Mouse (Mus musculus) midbrain, embryonic 16.5 days (tissue): ENCODE measurements at regions not wholly inside any gene's neighbourhood (a gene's known extent, or its start where the extent isn't known, plus 50 kb on each side); places are given as distances from the start of the nearest gene placed in this dataset.
"Not testable (repeated sequence)": the region's sequence is repeated elsewhere in the genome, so short reads cannot be mapped to it uniquely, and the experiment has no call there.

Experiments used
- ATAC-seq: fragments of 200-750 bp; cut with Nextera tagmentation; 2 replicates; pipeline ENCODE4 v1.8.0; 2017; ENCODE audit warnings: moderate TSS enrichment
- H3K27ac ChIP-seq: fragments of 300-500 bp; sonication (generic); 2 replicates; pipeline ENCODE4 v1.5.1; 2014; ENCODE audit warnings: mild to moderate bottlenecking, low read length, mixed read lengths
- H3K27me3 ChIP-seq: fragments of 300-500 bp; sonication (generic); 2 replicates; pipeline ENCODE4 v1.6.1; 2014; ENCODE audit warnings: low read depth, low read length, mixed read lengths; ENCODE audit not compliant: control insufficient read depth, insufficient read depth
- H3K36me3 ChIP-seq: fragments of 300-500 bp; sonication (generic); 2 replicates; pipeline ENCODE4 v1.6.1; 2014; ENCODE audit warnings: mild to moderate bottlenecking, low read length, moderate library complexity, mixed read lengths; ENCODE audit not compliant: control insufficient read depth, insufficient read depth
- H3K4me1 ChIP-seq: fragments of 300-500 bp; sonication (generic); 2 replicates; pipeline ENCODE4 v1.6.1; 2014; ENCODE audit warnings: mild to moderate bottlenecking, low read length, mixed read lengths; ENCODE audit not compliant: control insufficient read depth, insufficient read depth
- H3K4me2 ChIP-seq: fragments of 300-500 bp; sonication (generic); 2 replicates; pipeline ENCODE4 v1.6.1; 2014; ENCODE audit warnings: mild to moderate bottlenecking, low read length, mixed read lengths
- H3K4me3 ChIP-seq: fragments of 300-500 bp; sonication (generic); 2 replicates; pipeline ENCODE4 v1.5.1; 2014; ENCODE audit warnings: low read depth, mild to moderate bottlenecking, low read length, moderate library complexity, mixed read lengths
- H3K9ac ChIP-seq: fragments of 300-500 bp; sonication (generic); 2 replicates; pipeline ENCODE4 v1.6.1; 2014; ENCODE audit warnings: low read depth, low read length, mixed read lengths
- H3K9me3 ChIP-seq: fragments of 300-500 bp; sonication (generic); replicated peaks from 2 replicates; pipeline ENCODE4 v1.6.1; 2014; ENCODE audit warnings: mild to moderate bottlenecking, low read length, mixed read lengths; ENCODE audit not compliant: control insufficient read depth, poor library complexity, severe bottlenecking
- WGBS: fragments of 180-500 bp; shearing (Covaris S2); extraction: QIAGEN DNeasy Blood & Tissue Kit; methylation state at CpG from one replicate; pipeline ENCODE4 v1.1.7; 2014; 5-methylcytosine and 5-hydroxymethylcytosine counted together

DNA sequence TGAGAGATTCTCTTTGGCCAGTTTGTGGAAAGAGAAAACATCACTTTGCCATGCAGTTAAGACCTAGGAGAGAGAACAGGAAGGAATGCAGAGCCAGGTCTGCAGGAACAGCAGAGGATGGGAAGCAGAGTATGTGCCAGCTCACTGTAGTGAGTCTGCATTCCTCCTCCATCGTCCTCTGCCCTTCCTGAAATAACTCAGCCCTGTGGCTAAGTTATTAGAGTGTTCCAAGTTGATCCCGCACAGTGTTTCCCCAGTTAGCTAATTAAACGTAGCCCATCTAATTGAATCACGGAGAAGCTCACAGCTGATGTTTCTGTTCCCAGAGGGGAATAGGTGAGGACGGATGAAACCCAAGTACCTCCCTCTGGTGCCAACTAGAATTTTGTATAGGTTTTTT, 142.3 kb upstream of the Rack1 start:
- 58% methylated on average over 5 of the region's 5 CpGs for WGBS
- Histone ChIP-seq H3K4me3 (no peak overlapping the region), H3K27me3 (no peaks in the 10 kb centered on the region), H3K9me3 (no peaks in the 10 kb centered on the region), H3K27ac (no peak overlapping the region), H3K9ac (no peak overlapping the region), H3K4me2 (no peak overlapping the region), H3K4me1 (no peaks in the 10 kb centered on the region), H3K36me3 (no peaks in the 10 kb centered on the region)
- no peak for ATAC-seq

DNA sequence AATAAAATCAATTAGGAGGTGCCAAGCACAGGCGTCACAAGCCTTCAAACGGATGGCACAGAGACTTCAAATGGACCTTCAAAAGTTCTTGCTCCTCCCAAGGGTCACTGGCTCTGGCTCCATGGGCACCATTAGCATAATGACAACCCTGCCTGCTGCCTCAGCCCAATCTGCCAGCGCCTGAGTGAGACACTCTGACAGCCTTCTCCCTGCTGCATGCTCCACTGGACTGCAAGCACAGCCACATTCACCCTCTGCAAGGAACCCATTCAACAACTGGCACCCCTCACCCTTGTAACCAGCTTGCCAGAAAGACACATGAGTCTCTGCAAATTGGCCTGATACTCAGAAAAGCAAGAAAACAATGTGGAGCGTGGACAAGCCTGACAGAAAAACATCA, 138.5 kb upstream of the Rack1 start:
- no peaks in the 10 kb centered on the region for H3K36me3 ChIP-seq
- no peaks in the 10 kb centered on the region for H3K4me1 ChIP-seq
- H3K9ac ChIP-seq: no peak overlapping the region
- H3K4me2 ChIP-seq: no peak overlapping the region
- no peak overlapping the region for H3K4me3 ChIP-seq
- 52% methylated on average over 4 of the region's 4 CpGs for WGBS
- H3K27me3 ChIP-seq: no peaks in the 10 kb centered on the region
- ATAC-seq: peak; percentile 42; the same call in 1 of the 2 replicates
- H3K9me3 ChIP-seq: no peaks in the 10 kb centered on the region
- no peak overlapping the region for H3K27ac ChIP-seq

DNA sequence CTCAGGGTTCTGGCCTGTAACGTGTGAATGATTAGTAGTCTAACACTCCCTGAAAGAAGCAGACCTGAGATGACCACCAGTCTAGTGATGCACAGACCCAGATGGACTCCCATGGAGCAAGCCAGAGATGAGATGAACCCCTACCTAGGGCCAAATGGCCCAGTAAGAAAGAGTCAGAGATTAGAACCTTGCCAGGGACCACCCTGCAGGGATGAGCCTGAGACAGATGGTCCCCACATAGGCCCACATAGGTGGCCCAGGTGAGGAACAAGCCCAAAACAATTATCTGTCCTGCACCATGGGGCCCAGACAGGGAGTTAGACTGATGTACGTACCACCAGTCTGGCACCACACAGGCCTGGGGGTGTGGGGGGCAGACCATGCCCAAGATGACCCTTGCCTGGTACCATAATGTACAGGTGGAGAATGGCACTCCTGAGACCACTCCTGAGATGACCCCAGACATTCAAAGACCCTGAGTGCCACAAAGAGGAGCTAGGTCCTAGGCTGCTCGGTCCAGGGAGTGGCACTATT, 115.3 kb upstream of the Rack1 start:
- Histone ChIP-seq H3K36me3 (no peaks in the 10 kb centered on the region), H3K4me2 (no peak overlapping the region), H3K9ac (no peak overlapping the region), H3K9me3 (no peaks in the 10 kb centered on the region), H3K4me3 (no peak overlapping the region), H3K27ac (no peak overlapping the region), H3K27me3 (no peaks in the 10 kb centered on the region), H3K4me1 (no peaks in the 10 kb centered on the region)
- WGBS: 84% methylated on average over 3 of the region's 3 CpGs
- ATAC-seq: no peak

DNA sequence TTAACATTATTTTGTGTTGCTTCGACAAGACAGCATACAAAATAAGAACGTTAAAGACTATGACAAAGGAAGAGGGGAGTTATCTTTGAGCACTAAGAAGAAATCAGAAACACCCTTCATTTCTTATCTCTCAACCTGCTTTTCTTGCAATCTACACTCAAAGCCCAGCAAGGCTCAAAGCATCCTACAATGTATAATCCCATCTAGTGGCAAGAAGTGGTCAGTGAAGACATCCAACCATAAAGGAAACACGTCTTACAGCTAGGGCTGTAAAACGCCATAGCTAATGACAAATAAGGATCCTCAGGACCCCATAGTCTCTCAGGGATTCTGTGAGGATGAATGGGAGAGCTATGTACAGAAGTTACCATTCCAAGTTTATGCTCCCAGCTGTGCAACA, 110.1 kb upstream of the Rack1 start:
- no peak overlapping the region for H3K9ac ChIP-seq
- H3K36me3 ChIP-seq: no peaks in the 10 kb centered on the region
- H3K27me3 ChIP-seq: no peaks in the 10 kb centered on the region
- H3K4me1 ChIP-seq: no peaks in the 10 kb centered on the region
- ATAC-seq: no peak
- no peak overlapping the region for H3K27ac ChIP-seq
- H3K4me2 ChIP-seq: no peak overlapping the region
- no peaks in the 10 kb centered on the region for H3K9me3 ChIP-seq
- no peak overlapping the region for H3K4me3 ChIP-seq
- 81% methylated on average over 4 of the region's 4 CpGs for WGBS

DNA sequence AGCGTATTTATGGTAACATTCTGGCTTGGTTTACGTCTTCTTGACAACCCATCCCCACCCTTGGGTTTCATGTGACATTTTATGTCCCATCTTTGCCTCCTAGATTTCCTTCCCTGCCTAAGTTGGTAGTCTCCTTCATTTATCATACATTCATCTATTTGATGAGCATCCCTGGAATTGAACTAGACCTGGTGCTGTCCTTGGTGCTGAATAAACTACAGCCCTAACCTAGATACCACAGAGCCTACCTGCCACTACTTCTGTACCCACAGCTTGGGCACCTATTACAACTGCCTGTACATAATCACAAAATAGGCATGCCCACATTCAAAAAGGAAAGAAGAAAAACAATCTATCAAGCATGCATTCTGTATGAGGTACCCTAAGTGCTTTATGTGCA, 103.8 kb upstream of the Rack1 start:
- Histone ChIP-seq H3K27ac (no peak overlapping the region), H3K9ac (no peak overlapping the region), H3K4me1 (no peaks in the 10 kb centered on the region), H3K36me3 (no peaks in the 10 kb centered on the region), H3K27me3 (no peaks in the 10 kb centered on the region), H3K9me3 (no peaks in the 10 kb centered on the region), H3K4me2 (no peak overlapping the region), H3K4me3 (no peak overlapping the region)
- no peak for ATAC-seq
- WGBS: 91% methylated on average over 2 of the region's 2 CpGs

DNA sequence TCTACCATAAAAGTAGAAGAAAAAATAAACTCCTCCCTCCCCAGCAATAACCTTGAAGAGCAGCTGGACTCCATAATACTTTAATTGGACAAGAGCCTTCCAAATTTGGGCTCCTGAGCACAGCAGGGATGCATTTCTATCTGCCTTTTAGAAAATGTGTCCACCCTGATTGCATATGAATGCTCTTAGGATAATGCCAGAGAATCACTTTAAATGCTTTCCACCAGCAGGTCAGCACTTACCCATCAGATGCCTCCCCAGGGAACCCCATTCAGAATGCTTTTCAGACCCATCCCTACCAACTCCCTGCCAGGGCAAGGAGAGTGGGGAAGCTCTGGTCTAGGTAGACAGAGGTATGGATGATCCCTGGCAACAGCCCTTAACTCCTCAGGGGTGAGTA, 102.9 kb upstream of the Rack1 start:
- Histone ChIP-seq H3K36me3 (no peaks in the 10 kb centered on the region), H3K9me3 (no peaks in the 10 kb centered on the region), H3K9ac (no peak overlapping the region), H3K27ac (no peak overlapping the region), H3K27me3 (no peaks in the 10 kb centered on the region), H3K4me1 (no peaks in the 10 kb centered on the region), H3K4me2 (no peak overlapping the region), H3K4me3 (no peak overlapping the region)
- no peak for ATAC-seq

DNA sequence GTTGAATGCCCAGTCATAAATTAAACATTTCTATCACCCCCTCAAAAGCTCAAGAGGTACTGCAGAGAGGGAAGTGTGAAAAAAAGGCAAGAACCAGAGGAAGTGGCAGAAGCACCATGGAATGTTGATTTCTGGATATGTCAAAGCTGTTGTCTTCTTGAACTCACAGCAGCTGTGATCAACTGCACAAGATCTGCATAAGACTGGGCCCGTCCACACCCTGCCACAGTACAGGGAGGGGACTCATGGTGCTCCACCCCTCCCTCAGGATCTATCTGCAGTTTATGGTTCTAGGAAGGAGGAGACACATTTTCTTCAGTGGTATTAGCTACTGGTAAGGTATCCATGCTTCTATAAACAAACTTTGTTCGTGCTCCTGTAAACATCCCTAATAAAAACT, 92.9 kb upstream of the Rack1 start:
- H3K4me1 ChIP-seq: no peaks in the 10 kb centered on the region
- H3K27me3 ChIP-seq: no peaks in the 10 kb centered on the region
- 81% methylated on average over 2 of the region's 2 CpGs for WGBS
- no peak overlapping the region for H3K4me3 ChIP-seq
- no peak for ATAC-seq
- H3K9ac ChIP-seq: no peak overlapping the region
- no peak overlapping the region for H3K27ac ChIP-seq
- no peaks in the 10 kb centered on the region for H3K9me3 ChIP-seq
- no peaks in the 10 kb centered on the region for H3K36me3 ChIP-seq
- H3K4me2 ChIP-seq: no peak overlapping the region

DNA sequence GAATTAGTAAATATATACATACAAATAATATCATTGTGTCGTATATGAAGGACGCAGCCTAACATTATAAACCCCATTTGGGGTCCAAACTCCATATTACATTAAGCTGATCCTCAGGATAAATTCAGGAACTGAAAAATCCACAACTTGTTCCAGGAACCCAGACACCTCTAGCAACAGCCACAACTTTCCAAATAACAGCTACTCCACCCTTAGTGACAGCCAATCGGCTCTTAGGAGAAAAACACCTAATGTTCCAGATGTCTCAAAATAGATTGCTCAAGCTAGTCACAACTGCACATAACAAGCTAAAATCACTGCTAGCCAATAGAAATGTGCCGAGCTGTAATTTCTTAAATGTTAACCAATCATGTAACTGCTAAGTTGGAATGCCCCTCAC, 89.2 kb upstream of the Rack1 start:
- Histone ChIP-seq H3K4me2 (no peak overlapping the region), H3K27ac (no peak overlapping the region), H3K4me1 (no peaks in the 10 kb centered on the region), H3K27me3 (no peaks in the 10 kb centered on the region), H3K9ac (no peak overlapping the region), H3K9me3 (no peaks in the 10 kb centered on the region), H3K36me3 (no peaks in the 10 kb centered on the region), H3K4me3 (no peak overlapping the region)
- WGBS: 97% methylated on average over 4 of the region's 4 CpGs
- no peak for ATAC-seq

DNA sequence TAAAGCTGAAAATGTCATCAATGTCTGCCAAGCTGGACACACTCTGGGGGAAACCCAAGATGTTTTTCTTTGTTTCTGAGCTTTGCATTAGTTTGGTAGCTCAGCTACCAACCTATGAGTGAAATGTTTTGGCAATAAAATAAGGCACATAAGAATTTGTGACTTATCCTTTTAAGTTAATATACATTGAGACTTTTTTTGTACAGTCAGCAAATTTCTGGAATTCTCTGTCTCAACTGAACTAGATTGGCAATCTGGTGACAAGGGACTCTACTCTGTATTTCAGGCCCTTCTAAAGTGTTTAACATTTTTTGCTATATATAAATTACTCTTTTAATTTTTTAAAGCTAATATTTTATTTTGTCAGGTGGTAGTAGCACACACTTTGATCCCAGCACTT, 76.1 kb upstream of the Rack1 start:
- H3K4me1 ChIP-seq: no peaks in the 10 kb centered on the region
- no peak overlapping the region for H3K4me3 ChIP-seq
- no peak overlapping the region for H3K4me2 ChIP-seq
- H3K9me3 ChIP-seq: no peaks in the 10 kb centered on the region
- no peaks in the 10 kb centered on the region for H3K27me3 ChIP-seq
- no peak overlapping the region for H3K27ac ChIP-seq
- no peaks in the 10 kb centered on the region for H3K36me3 ChIP-seq
- ATAC-seq: no peak
- H3K9ac ChIP-seq: no peak overlapping the region

DNA sequence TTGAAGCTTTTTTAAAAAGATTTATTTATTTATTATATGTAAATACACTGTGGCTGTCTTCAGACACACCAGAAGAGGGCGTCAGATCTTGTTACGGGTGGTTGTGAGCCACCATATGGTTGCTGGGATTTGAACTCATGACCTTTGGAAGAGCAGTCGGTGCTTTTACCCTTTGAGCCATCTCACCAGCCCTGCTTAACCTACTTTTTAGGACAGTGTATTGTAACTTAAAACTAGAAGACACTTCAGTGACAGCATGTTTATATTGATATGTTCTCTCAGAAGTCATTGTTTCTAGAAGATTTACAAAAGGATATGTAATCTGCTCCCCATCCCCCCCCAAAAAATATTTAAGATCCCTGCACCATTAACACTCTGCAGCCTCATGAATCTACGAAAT, 69.3 kb upstream of the Rack1 start:
- H3K4me3 ChIP-seq, H3K4me2 ChIP-seq, H3K36me3 ChIP-seq, H3K9ac ChIP-seq, H3K4me1 ChIP-seq, H3K27ac ChIP-seq, H3K27me3 ChIP-seq, ATAC-seq, H3K9me3 ChIP-seq: not testable (repeated sequence)
- WGBS: 87% methylated on average over 4 of the region's 4 CpGs
